Mouse (Mus musculus): ENCODE data around the gene Gm4131.

The Gm4131 gene

DNA sequence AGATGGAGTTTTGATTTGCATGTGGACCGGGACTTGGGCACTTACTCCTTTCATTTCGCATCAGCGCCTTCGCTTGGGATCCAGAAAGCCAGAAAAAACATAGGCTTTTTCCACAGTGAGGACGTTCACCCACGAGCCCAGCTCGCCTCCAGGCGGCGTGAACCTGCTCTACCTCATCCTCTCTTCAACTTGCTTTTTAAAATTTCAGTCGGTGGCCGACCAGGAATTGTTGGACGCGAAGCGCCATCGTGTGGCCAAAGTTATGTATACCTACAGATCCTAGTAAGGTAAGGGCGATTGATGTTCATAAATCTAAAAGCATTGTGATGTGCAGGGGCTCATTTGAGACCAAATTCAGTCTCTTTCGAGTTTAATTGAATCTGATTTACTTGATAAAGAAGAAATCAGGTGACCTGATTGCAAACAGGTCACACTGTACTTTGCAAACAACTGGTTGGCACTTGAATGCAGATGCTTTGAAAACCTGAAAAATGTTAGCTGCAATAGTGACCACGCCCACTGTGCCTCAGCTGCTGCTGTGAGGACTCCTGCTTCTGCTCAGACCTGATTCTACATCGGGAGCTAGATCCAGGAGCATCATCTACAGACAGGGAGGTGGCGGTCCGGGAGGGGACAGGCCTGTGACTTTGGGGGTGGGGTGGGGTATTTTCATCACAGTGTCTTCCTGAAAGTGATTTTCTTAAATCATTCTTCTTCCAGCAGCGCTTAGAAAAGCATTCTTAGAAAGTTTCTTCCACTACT is 109.1 kb downstream of the Gm4131 start:
- peak; percentile 79 to 80 for DNase-seq (ENCODE audit: low spot score in 2 of 2)

DNA sequence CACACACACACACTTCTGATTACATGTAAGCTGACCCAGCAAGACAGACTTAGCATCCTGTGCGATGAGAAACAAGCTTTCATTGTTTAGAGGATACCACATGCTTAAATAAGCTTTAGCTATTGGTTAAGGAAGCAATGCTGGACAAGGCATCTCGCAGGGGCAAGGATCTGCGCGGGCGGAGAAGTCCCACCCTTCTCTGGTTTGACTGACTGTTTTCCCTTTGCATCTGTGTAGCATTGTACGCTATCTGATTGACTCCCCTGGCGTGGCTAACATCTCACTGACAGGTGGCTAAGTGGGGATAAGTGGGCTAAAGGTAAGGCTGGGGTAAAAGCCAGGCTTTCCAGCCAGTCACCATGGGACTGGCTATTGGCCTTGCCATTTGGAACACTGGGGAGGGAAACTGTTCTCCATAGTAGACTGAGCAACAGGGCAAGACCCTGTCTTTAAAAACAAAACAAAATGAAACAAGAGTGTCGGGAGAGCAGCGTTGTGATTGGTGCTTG is 110.4 kb downstream of the Gm4131 start, which contains the start of gene Gucy1b2:
TSS of gene Gucy1b2 (minus strand) at position 51 of the 509 bp plus-strand sequence.
- DNase-seq (ENCODE audit: low spot score in 2 of 2): no peak

DNA sequence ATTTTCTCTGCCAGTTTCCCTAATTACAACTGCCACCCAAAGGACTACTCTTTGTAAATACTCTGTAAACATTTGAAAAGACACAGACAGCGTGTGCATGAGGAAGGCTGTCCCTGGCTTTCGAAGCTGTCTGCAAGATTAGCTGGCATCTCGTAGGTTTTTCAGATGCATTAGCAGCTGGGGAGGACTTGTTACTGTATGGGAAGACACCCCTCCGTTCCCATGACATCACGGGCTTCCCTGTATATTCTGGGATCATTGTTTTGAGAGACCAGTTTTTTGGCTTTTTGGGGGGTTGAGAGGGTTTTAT is 111.2 kb downstream of the Gm4131 start:
- no peak for DNase-seq (ENCODE audit: low spot score in 2 of 2)

DNA sequence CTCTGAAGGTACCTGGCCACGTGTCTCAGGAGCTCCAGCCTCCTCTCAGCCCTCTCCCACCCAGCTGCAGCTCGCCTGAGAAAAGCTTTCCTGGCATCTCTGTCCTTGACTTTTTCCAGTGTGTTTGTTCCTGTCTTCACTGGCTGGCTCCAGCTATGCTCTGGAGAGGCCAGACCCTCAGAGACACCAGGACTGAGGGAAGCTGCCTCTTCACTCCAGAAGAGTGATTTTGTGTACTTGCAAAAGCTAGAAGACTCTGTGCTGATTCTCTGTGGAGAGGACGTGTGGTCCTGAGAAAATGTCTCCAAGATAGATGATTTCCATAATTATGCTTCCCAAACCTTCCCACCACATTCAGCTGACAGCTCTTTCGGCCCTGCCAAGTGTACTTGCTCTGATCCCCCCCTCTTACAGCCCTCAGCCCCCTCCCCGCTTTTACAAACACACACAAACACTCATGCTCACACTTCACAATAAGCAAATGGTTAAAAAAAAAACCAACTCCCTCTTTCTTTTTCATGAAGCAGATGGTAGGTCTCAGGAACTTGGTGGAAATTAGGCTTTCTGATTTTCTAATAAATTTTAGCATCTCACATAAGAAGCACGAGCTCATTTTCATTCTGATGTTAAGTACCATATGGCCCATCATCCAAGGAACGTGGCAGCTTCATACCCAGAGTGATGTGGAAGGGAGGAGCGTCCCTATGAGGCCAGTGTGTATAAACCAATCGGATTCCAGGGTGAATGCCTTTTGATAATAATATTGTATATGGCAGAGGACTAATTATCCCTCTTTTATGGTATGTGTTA is 111.8 kb downstream of the Gm4131 start:
- no peak for DNase-seq (ENCODE audit: low spot score in 2 of 2)

GRCm38 (mm10) chr14:62454136-62454535 is 112.6 kb downstream of the Gm4131 start:
- DNase-seq (ENCODE audit: low spot score in 2 of 2): no peak

DNA sequence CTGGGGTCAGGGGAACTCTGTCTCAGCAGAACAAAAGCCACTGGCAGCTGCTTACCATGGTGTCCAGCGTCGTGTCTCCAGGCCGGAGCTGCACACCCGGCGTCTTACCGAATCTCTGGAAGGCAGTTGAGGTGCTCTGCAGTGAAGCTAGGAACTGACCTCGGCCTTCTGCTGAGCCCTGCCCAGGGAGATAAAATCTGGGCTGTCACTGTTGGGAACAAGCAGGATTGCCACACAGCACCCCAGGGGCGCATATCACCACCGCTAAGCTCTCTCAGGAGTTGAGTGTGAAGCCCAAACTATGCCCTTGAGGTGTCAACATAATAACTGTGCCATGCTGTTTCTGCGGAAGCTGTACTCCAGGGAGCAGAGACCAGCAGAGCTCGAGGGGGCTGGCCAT is 113.4 kb downstream of the Gm4131 start:
- no peak for DNase-seq (ENCODE audit: low spot score in 2 of 2)

GRCm38 (mm10) chr14:62450706-62451105 is 116.0 kb downstream of the Gm4131 start:
- DNase-seq (ENCODE audit: low spot score in 2 of 2): no peak

DNA sequence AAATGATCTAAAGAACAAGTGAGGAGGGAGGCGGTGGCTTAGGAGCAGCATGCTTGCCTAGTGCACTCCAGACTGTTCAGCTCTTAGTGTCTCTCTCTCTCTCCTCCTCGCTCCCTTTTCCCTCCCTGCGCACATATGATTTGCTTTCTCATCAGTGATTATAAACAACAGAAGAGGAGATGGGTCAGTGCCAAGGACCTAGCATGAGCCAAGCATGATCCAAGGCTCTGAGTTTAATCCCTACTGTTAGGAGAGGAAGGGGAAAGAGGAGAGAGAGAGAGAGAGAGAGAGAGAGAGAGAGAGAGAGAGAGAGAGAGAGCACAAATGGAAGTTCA is 119.5 kb downstream of the Gm4131 start:
- no peak for DNase-seq (ENCODE audit: low spot score in 2 of 2)

DNA sequence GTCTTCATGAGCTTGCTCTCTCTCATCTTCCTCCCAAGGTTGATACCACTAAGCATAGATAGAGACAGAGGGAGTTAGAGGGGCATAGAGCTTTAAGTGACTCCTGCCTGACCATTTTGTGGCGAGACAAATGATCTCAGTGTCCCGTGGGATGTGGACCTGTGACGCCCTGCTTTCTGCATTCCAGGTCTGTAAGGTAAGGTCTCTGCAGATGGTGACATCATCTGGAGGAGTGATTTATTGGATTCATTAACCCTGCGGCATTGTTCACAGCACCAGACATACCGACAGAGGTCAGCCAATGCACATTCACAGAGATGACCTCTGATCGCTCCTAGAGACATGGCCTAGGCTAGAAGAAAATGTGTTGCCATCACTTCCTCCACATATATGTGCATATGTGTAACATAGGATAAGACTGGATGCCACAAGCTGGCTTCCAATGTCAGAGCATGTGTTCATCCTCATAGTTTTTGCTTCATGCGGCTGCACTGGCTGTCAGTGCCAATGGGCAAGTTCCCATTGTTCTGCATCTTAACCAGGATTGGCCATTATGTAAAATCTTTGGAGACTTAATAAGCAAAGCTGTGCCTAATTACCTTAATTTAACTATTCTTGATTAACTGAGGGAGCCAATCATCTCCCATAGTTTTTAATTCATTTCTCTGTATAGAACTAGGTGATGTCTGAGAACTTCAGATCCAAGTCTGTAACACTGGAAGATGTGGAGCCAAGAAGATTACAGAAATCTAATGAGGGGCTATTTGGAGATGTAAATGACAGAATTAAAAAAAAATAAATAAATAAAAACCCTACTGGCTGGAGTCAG is 120.1 kb downstream of the Gm4131 start:
- DNase-seq (ENCODE audit: low spot score in 2 of 2): no peak

DNA sequence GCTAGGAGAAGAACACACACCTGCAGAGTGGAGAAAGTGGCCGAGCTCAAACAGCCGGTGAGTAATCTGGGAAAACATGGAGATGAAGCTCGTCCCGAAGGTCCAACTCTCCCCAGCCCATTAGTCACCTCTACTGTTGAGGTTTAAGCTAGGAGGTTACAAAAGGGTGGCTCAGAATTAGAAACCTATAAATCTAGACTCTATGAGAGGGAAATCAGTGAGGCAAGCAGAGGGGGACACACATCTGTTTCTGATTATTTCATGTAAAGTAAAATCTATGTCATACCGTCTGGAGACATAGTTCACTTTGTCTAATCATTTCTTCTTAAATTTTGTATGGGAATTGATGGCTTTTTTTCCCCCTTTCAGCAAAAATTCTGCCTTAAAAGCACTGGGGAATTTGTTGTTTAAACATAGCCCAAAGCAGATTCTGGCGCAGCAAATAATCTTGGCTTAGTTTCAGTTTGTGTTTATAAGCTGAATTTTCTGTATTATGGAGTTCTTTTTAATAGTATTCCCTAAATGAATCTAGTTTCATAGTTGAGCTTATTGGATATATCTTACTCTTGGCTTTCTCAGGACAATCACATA is 122.8 kb downstream of the Gm4131 start:
- no peak for DNase-seq (ENCODE audit: low spot score in 2 of 2)

GRCm38 (mm10) chr14:62442971-62443370 is 123.8 kb downstream of the Gm4131 start:
- DNase-seq (ENCODE audit: low spot score in 2 of 2): no peak

DNA sequence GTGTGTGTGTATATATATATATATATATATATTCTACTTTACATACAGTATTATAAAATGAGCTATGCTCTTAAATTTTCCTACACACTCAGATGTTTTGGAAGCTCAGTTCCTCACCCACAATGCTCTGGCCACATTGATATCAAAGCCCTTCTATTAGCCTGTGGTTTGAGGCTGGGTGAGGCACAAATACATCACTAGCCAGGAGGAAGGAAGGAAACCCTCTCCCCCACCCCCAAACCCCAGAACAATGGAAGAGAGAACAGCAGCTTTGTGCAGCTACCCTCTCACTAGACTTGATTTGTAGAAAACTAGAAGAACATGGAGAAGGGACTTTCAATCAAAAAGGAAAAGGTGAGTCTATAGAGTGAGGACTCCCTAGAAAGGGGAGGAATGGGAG is 126.7 kb downstream of the Gm4131 start:
- DNase-seq (ENCODE audit: low spot score in 2 of 2): no peak

GRCm38 (mm10) chr14:62438236-62438635 is 128.5 kb downstream of the Gm4131 start:
- no peak for DNase-seq (ENCODE audit: low spot score in 2 of 2)

- no peak for DNase-seq (ENCODE audit: low spot score in 2 of 2)
Observed at GRCm38 (mm10) chr14:62437806-62438205, 128.9 kb downstream of the Gm4131 start.

DNA sequence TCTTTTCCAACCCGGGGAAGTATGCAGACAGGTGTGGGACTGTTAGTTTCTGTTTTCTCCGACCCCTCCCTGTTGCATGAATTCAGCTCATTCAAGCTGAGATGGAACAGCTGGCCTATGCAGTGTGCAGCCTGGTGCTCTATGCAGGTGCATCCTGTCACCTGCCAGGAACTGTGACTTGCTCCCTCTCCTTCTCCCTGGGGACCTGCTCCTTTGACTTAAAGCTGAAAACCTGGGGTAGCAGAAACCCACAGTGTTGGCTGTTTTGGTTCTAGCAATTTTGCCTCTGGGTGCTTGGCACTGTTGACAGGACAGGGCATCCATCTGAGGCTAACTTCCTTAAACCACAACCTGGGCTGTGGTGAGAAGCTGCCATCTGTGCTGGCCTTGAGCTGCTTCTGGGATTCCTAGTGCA is 141.4 kb downstream of the Gm4131 start:
- no peak for DNase-seq (ENCODE audit: low spot score in 2 of 2)

- DNase-seq (ENCODE audit: low spot score in 2 of 2): no peak
Observed at GRCm38 (mm10) chr14:62422265-62422664, 144.5 kb downstream of the Gm4131 start.

GRCm38 (mm10) chr14:62417501-62417900 is 149.2 kb downstream of the Gm4131 start:
- peak in 1 of 2 experiments; percentile 29 for DNase-seq (ENCODE audit: low spot score in 2 of 2)

GRCm38 (mm10) chr14:62416742-62417134 is 150.0 kb downstream of the Gm4131 start:
- peak; percentile 9 to 18 for DNase-seq (ENCODE audit: low spot score in 2 of 2)

GRCm38 (mm10) chr14:62416007-62416741 is 150.5 kb downstream of the Gm4131 start:
- peak in 1 of 2 experiments; percentile 7 for DNase-seq (ENCODE audit: low spot score in 2 of 2)
